Mouse (Mus musculus) cerebellum, adult 2 months (tissue): ENCODE data around the gene Lama1.

Source experiments
- CTCF ChIP-seq: fragments of 200-500 bp; IDR thresholded peaks from 2 replicates; pipeline ENCODE4 v1.5.1; 2011; ENCODE audit warnings: low read depth, mild to moderate bottlenecking, control low read depth, low read length, moderate library complexity, borderline replicate concordance; ENCODE audit not compliant: insufficient read depth
- POLR2A ChIP-seq: fragments of 200-500 bp; IDR thresholded peaks from 2 replicates; pipeline ENCODE4 v1.6.1; 2011; ENCODE audit warnings: low read length, control low read depth, borderline replicate concordance; ENCODE audit not compliant: insufficient read depth

- no peak for TF ChIP-seq CTCF
- TF ChIP-seq POLR2A: no peak
These were observed 25.5 kb downstream of the Lama1 start for GRCm38 (mm10) chr17:67722578-67722977.
